Mouse (Mus musculus) heart, postnatal 0 days (tissue): Measurements from ENCODE around the gene 1810055G02Rik. TPM values are rescaled to one million over a fixed set of nuclear protein-coding genes. Genes with fewer than 3 reads are reported as not detected.

Source experiments
- ATAC-seq: fragments of 200-750 bp; cut with Nextera tagmentation; 2 replicates; pipeline ENCODE4 v1.8.0; 2017; ENCODE audit warnings: low read depth, moderate number of reproducible peaks, moderate library complexity; ENCODE audit not compliant: insufficient read depth
- DNase-seq: peaks from one replicate; pipeline ENCODE4 v3.0.0-alpha.2; 2016; ENCODE audit warnings: low spot score
- H3K27ac ChIP-seq: fragments of 300-500 bp; sonication (generic); 2 replicates; pipeline ENCODE4 v1.5.1; 2014; ENCODE audit warnings: low read depth, mild to moderate bottlenecking
- H3K27me3 ChIP-seq: fragments of 300-500 bp; sonication (generic); 2 replicates; pipeline ENCODE4 v1.6.1; 2014; ENCODE audit warnings: low read length, mixed read lengths; ENCODE audit not compliant: control insufficient read depth, insufficient read depth
- H3K36me3 ChIP-seq: fragments of 300-500 bp; sonication (generic); replicated peaks from 2 replicates; pipeline ENCODE4 v1.6.1; 2014; ENCODE audit warnings: low read length, mixed read lengths; ENCODE audit not compliant: control insufficient read depth, insufficient read depth
- H3K4me1 ChIP-seq: fragments of 300-500 bp; sonication (generic); 2 replicates; pipeline ENCODE4 v1.6.1; 2014; ENCODE audit warnings: antibody characterized with exemption; ENCODE audit not compliant: control insufficient read depth, insufficient read depth
- H3K4me2 ChIP-seq: fragments of 300-500 bp; sonication (generic); 2 replicates; pipeline ENCODE4 v1.6.1; 2014; ENCODE audit warnings: low read depth, mild to moderate bottlenecking, low read length, moderate library complexity
- H3K4me3 ChIP-seq: fragments of 300-500 bp; sonication (generic); 2 replicates; pipeline ENCODE4 v1.5.1; 2014; ENCODE audit warnings: low read depth, low read length
- H3K9ac ChIP-seq: fragments of 300-500 bp; sonication (generic); replicated peaks from 2 replicates; pipeline ENCODE4 v1.6.1; 2014; ENCODE audit warnings: low read depth, low read length, mixed read lengths
- H3K9me3 ChIP-seq: fragments of 300-500 bp; sonication (generic); replicated peaks from 2 replicates; pipeline ENCODE4 v1.6.1; 2016; ENCODE audit warnings: low read length; ENCODE audit not compliant: control insufficient read depth
- CTCF ChIP-seq: IDR thresholded peaks from 2 replicates; pipeline ENCODE4 v1.5.1; 2016; ENCODE audit warnings: antibody characterized with exemption, control low read depth, low read depth
- EP300 ChIP-seq: IDR thresholded peaks from 2 replicates; pipeline ENCODE4 v1.6.1; 2016; ENCODE audit warnings: antibody characterized with exemption, low read depth
- WGBS: fragments of 180-500 bp; shearing (Covaris S2); extraction: QIAGEN DNeasy Blood & Tissue Kit; methylation state at CpG from one replicate; pipeline ENCODE4 v1.1.7; 2014; 5-methylcytosine and 5-hydroxymethylcytosine counted together
- polyA plus RNA-seq: library from polyadenylated mRNA; unstranded; fragments of >200 nt; fragmentation: Nextera tagmentation; extraction: Ambion mirVana; gene quantifications from 2 replicates; pipeline ENCODE4 v1.2.1, GENCODE M21; 2015
- total RNA-seq: library from RNA; depleted of rRNA; stranded (reverse); fragments of >200 nt; gene quantifications from 2 replicates; pipeline ENCODE4 v1.2.3, GENCODE M21; 2014; ENCODE audit warnings: low replicate concordance

The 1810055G02Rik gene
- total and polyA plus RNA-seq, 2 experiments from 2014 or later: 12.2 to 19.6 TPM

DNA sequence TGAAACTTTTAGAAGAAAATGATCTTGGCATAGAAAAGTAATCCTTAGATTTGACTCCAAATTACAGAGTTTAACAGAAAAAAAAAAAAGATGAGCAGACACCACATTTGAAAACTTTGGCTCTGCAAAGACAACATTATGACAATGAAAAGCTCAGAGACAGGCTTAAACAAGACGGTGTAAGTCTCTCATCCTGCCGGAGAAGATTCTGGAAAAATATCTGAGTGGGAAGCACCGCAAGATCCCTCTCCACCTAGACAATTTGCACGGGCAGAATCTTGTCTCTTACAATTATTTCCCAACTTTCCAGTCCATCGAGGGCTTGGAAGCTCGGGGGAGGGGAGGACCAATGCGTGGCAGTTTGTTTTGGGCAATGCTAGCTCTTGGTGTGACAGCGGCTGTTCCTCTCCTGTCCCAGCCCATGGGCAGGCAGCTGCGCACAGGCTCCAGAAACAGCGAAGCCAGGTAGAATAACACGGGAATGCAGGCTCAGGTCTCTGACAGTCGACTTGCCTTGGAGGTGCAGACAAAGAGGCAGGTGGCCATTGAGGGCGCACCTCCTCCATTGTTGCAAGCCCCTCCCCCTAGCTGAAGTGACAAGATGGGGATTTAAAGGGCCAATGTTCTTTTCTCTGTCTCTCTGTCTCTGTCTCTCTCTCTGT, 35.9 kb downstream of the 1810055G02Rik start:
- no peak for TF ChIP-seq EP300
- TF ChIP-seq CTCF: no peak
- H3K4me3 ChIP-seq: peak overlapping the region; percentile 64
- 4% methylated on average over 13 of the region's 13 CpGs for WGBS
- H3K27ac ChIP-seq: peak overlapping the region; percentile 38; the same call in 1 of the 2 replicates
- no peaks in the 10 kb centered on the region for H3K36me3 ChIP-seq
- peak overlapping the region; percentile 70 for H3K9ac ChIP-seq
- DNase-seq (peak; percentile 30), ATAC-seq (peak; percentile 67)
- peaks cover 8% of the 10 kb centered on the region; the same call in 1 of the 2 replicates for H3K9me3 ChIP-seq
- H3K4me1 ChIP-seq: no peaks in the 10 kb centered on the region
- H3K27me3 ChIP-seq: no peaks in the 10 kb centered on the region
- H3K4me2 ChIP-seq: peak overlapping the region; percentile 94

GRCm38 (mm10) chr19:3752621-3753239, 44.6 kb downstream of the 1810055G02Rik start:
- Histone ChIP-seq H3K27me3 (no peaks in the 10 kb centered on the region), H3K4me1 (no peaks in the 10 kb centered on the region), H3K36me3 (no peaks in the 10 kb centered on the region), H3K9ac (no peak overlapping the region), H3K4me2 (no peak overlapping the region), H3K9me3 (peaks cover 8% of the 10 kb centered on the region; the same call in 1 of the 2 replicates), H3K27ac (no peak overlapping the region), H3K4me3 (no peak overlapping the region)
- TF ChIP-seq CTCF: no peak
- TF ChIP-seq EP300: no peak
- WGBS: 37% methylated on average over 8 of the region's 8 CpGs
- no peak for ATAC-seq
- DNase-seq: no peak

- no peaks in the 10 kb centered on the region for H3K4me1 ChIP-seq
- TF ChIP-seq CTCF (no peak), EP300 (no peak)
- H3K4me2 ChIP-seq: no peak overlapping the region
- ATAC-seq: no peak
- DNase-seq: no peak
- H3K36me3 ChIP-seq: no peaks in the 10 kb centered on the region
- H3K4me3 ChIP-seq: no peak overlapping the region
- no peak overlapping the region for H3K9ac ChIP-seq
- H3K9me3 ChIP-seq: 0 out of 2 replicates have a peak, but pooled peaks cover 3% of the 10 kb centered on the region
- WGBS: 91% methylated on average over 1 of the region's 1 CpGs
- H3K27me3 ChIP-seq: no peaks in the 10 kb centered on the region
- H3K27ac ChIP-seq: no peak overlapping the region
Observed at GRCm38 (mm10) chr19:3753240-3753633, 45.1 kb downstream of the 1810055G02Rik start.

DNA sequence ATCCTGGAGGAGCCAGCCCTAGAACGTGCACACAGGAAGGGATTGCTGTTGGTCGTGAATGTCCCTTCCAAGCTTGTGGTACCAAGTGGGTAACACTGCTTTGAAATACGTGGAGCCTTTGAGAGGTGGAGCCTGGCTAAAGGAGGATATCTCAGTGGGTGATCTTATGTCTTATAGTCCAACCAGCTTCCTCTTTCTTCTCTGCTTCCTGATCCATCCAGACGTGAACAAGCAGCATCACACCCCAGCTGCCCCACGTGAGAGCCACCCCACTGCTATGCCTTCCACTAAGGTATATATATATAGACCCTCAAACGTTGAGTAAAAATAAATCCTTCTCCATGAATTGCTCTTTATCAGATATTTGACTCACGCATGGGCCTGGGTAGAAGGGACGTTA, 45.6 kb downstream of the 1810055G02Rik start:
- 35% methylated on average over 8 of the region's 8 CpGs for WGBS

DNA sequence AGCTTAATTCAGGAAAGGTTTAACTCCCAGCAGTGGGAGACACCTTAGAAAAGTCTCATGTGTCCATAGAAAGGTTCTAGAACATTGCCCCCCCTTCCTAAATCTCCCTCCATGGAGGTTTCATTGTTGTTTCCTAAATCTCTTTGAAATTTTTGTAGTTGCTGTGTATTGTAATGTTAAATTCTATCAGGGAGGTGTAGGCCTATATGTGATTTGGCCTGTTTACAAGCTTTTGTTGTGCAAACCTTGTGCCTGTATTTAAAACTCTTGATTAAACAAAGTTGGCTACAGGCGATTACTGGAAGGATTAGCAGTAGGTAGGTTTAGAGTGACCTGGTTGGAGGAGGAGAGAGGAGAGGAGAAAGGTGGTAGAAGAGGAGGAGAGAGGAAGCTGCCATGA, 49.8 kb downstream of the 1810055G02Rik start:
- no peak overlapping the region for H3K9ac ChIP-seq
- no peak overlapping the region for H3K4me3 ChIP-seq
- H3K4me1 ChIP-seq: no peaks in the 10 kb centered on the region
- H3K9me3 ChIP-seq: no peaks in the 10 kb centered on the region
- DNase-seq: no peak
- 51% methylated on average over 1 of the region's 1 CpGs for WGBS
- no peak for ATAC-seq
- no peak overlapping the region for H3K27ac ChIP-seq
- H3K4me2 ChIP-seq: no peak overlapping the region
- no peaks in the 10 kb centered on the region for H3K27me3 ChIP-seq
- TF ChIP-seq EP300 (no peak), CTCF (no peak)
- H3K36me3 ChIP-seq: no peaks in the 10 kb centered on the region

More for the DNA sequence above, 45.6 kb downstream of the 1810055G02Rik start:
- no peak for DNase-seq
- no peaks in the 10 kb centered on the region for H3K36me3 ChIP-seq
- H3K27me3 ChIP-seq: no peaks in the 10 kb centered on the region
- ATAC-seq: no peak
- H3K9me3 ChIP-seq: no peaks in the 10 kb centered on the region
- H3K4me3 ChIP-seq: no peak overlapping the region
- no peak overlapping the region for H3K27ac ChIP-seq
- no peak for TF ChIP-seq EP300
- no peak for TF ChIP-seq CTCF
- no peaks in the 10 kb centered on the region for H3K4me1 ChIP-seq
- H3K4me2 ChIP-seq: no peak overlapping the region
- H3K9ac ChIP-seq: no peak overlapping the region
